Mouse (Mus musculus) right cerebral cortex, adult 18-20 months (tissue): ENCODE results near the gene Sgtb.

Experiments
- DNase-seq: peaks from one replicate; pipeline ENCODE4 v3.0.0; 2022; ENCODE audit warnings: mixed read lengths

Sgtb gene

GRCm38 (mm10) chr13:104109816-104110521 is 428 bp downstream of the Sgtb start:
- DNase-seq, result peak; percentile 56

- no peak for DNase-seq
Observed at GRCm38 (mm10) chr13:104110526-104110925, 985 bp downstream of the Sgtb start.

GRCm38 (mm10) chr13:104112266-104112900 is 2.8 kb downstream of the Sgtb start:
- peak; percentile 29 for DNase-seq

GRCm38 (mm10) chr13:104113782-104114181 is 4.2 kb downstream of the Sgtb start:
- no peak for DNase-seq

- DNase-seq, result peak; percentile 83
Observed at GRCm38 (mm10) chr13:104114827-104115226, 5.3 kb downstream of the Sgtb start.

GRCm38 (mm10) chr13:104122078-104122840 is 12.7 kb downstream of the Sgtb start:
- no peak for DNase-seq

- no peak for DNase-seq
Observed at GRCm38 (mm10) chr13:104123662-104124381, 14.3 kb downstream of the Sgtb start.

GRCm38 (mm10) chr13:104132561-104132960 is 23.0 kb downstream of the Sgtb start:
- DNase-seq, result no peak

- no peak for DNase-seq
Observed at GRCm38 (mm10) chr13:104134510-104135085, 25.1 kb downstream of the Sgtb start.

GRCm38 (mm10) chr13:104139369-104140209 is 30.0 kb downstream of the Sgtb start:
- peak; percentile 74 for DNase-seq

- DNase-seq, result no peak
Observed at GRCm38 (mm10) chr13:104144871-104145270, 35.3 kb downstream of the Sgtb start.

GRCm38 (mm10) chr13:104145646-104146045 is 36.1 kb downstream of the Sgtb start:
- DNase-seq, result no peak

GRCm38 (mm10) chr13:104154180-104154579 is 44.6 kb downstream of the Sgtb start:
- DNase-seq, result no peak

GRCm38 (mm10) chr13:104155106-104155505 is 45.6 kb downstream of the Sgtb start:
- DNase-seq, result no peak

GRCm38 (mm10) chr13:104155686-104156085 is 46.1 kb downstream of the Sgtb start:
- no peak for DNase-seq

GRCm38 (mm10) chr13:104171711-104172110 is 62.2 kb downstream of the Sgtb start:
- DNase-seq, result no peak

GRCm38 (mm10) chr13:104172498-104172897 is 63.0 kb downstream of the Sgtb start:
- no peak for DNase-seq

- DNase-seq, result no peak
Observed at GRCm38 (mm10) chr13:104176874-104177273, 67.3 kb downstream of the Sgtb start.

GRCm38 (mm10) chr13:104177796-104178649 is 68.5 kb downstream of the Sgtb start, which contains the start of gene Trappc13:
Trappc13 (minus strand) TSS chr13:104178469.
- DNase-seq, result no peak

GRCm38 (mm10) chr13:104178650-104179121 is 69.1 kb downstream of the Sgtb start, which contains the start of gene Trim23:
Trim23 (plus strand) TSS chr13:104178797.
- peak; percentile 99 for DNase-seq
